Mouse (Mus musculus) liver, adult 2 months (tissue): Measurements from ENCODE around the gene Abi3.

Source experiments
- CTCF ChIP-seq: fragments of 200-500 bp; IDR thresholded peaks from 2 replicates; pipeline ENCODE4 v1.5.1; 2011; ENCODE audit warnings: low read depth, low read length, control low read depth
- POLR2A ChIP-seq: fragments of 200-500 bp; IDR thresholded peaks from 2 replicates; pipeline ENCODE4 v1.6.1; 2011; ENCODE audit warnings: low read length, control low read depth; ENCODE audit not compliant: insufficient read depth; ENCODE audit errors: extremely low read depth

DNA sequence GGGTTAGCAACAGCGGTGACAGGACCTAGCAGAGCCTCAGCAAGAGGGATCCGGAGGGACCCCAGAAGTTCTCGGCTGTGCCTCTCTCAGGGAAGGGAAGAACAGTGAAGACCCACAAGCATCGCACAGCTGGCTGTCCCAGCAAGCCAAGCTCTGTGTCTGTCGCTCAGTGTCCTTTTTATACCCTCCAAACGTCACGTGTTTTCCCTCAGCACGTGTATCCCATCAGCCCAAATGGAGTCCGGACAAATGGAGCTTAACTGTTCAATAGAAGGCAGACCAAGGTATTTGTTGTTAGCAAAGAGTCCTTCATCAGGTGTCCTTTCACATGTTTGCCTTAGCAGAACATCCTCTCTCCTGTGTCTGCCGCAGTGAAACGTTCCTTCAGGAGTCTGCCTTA, 60.7 kb downstream of the Abi3 start:
- TF ChIP-seq CTCF = no peak
- TF ChIP-seq POLR2A = no peak
